Mouse (Mus musculus): ENCODE measurements around the gene Pde7b.

- TF ChIP-seq POLR2A (IDR thresholded peaks at IDR 0.05; ENCODE audit: borderline replicate concordance, extremely low read depth, insufficient read depth, insufficient read length, poor library complexity, severe bottlenecking) = no peak
- TF ChIP-seq CTCF (IDR thresholded peaks at IDR 0.05; ENCODE audit: borderline replicate concordance, extremely low read depth, insufficient read depth, insufficient read length) = no peak
These were observed 211.4 kb downstream of the Pde7b start for GRCm38 (mm10) chr10:20513461-20513860.

All from brain, embryonic 14.5 days (tissue).